Mouse (Mus musculus) hindlimb bud, embryonic 11.5 days (tissue): Measurements from ENCODE around the gene Akp3.

Experiments
- DNase-seq: peaks from one replicate; pipeline ENCODE4 v3.0.0-alpha.2; 2012; ENCODE audit warnings: low read depth, low spot score; ENCODE audit errors: extremely low spot score

The Akp3 gene

GRCm38 (mm10) chr1:87124673-87125072, at the start of gene Akp3:
TSS of gene Akp3 (plus strand) at chr1:87124973.
- no peak for DNase-seq

DNA sequence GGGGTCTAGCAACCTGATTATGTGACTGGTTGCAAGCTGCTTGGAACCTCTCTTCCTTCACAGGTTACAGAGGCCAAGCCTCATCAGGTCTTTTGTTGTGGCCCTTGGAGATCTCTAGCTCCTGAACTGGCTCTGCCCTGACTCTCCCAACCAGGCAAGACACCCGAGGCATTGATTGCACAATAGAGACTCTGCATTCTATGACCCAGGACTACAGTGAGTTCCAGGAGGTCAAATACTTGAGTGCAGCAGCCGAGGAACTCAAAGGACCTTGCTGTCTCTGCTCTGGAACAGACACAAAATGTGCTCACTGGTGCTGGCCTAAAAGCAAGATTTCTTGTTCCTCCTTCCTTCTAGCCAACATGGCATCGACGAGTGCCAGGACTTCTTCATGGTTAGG, 38.6 kb upstream of the Akp3 start:
- DNase-seq: no peak

DNA sequence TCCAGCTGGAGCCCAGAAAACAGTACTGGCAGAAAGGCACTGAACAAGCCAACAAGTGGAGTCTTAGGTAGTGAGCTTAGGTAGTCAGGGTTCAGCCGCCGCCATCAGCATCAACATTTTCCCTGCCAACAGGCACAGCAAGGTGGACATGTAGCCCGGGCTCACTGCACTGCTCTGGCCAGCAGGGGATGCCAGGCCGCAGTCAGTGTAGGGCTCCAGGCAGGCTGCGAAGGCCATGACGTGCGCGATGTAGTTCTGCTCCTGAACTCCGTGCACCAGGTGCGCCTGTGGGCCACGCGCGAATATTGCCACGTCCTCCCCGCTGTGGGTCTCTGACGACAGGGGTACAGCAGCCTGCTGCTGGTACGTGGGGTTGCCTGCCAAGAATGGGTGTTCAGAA, 37.8 kb upstream of the Akp3 start:
- no peak for DNase-seq

GRCm38 (mm10) chr1:87089251-87089650, 35.5 kb upstream of the Akp3 start:
- no peak for DNase-seq

GRCm38 (mm10) chr1:87089828-87090227, 34.9 kb upstream of the Akp3 start, which contains the start of gene Alppl2:
TSS of gene Alppl2 (minus strand) at chr1:87089928.
- DNase-seq: no peak

- DNase-seq: no peak
Observed at GRCm38 (mm10) chr1:87095642-87096041, 29.1 kb upstream of the Akp3 start.

- peak; percentile 20 for DNase-seq
Observed at GRCm38 (mm10) chr1:87098358-87098975, 26.3 kb upstream of the Akp3 start.

GRCm38 (mm10) chr1:87101411-87101810, 23.4 kb upstream of the Akp3 start, which contains the start of gene Alpi:
TSS of gene Alpi (minus strand) at chr1:87101606.
- no peak for DNase-seq

GRCm38 (mm10) chr1:87102114-87102513, 22.7 kb upstream of the Akp3 start:
- DNase-seq: no peak

DNA sequence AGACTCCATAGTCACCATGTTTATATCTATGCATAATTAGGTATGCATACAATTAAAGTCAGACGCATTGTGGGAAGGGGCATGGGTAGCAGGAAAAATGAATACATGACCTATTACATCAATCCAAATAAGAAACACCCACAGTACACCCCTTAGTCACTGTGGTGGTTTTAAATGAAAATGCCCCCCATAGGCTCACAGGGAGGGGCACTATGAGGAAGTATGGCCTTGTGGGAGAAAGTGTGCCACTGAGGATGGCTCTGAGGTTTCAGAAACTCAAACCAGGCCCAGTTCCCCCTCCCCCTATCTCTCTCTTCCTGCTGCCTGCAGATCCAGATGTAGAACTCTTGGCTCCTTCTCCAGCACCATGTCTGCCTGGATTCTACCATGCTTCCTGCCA, 20.8 kb upstream of the Akp3 start:
- DNase-seq: no peak

DNA sequence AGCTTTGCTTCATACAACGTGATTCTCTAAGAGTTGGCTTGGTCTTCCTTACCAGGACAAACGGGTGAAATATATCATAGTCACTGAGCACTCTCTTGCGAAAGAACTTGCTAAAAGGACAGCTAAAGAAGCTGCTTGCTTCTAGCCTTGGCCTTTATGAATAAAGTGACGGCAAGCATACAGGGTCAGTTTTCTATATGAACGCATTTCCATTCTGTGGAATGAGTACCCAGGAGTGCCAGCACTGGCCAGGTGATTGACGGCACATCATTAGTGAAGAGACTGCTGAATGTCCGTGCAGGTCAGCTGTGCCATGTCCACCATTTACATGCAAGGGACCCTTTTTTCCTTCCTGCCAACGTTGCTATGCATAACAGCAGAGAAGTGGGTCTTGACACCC, 18.2 kb upstream of the Akp3 start:
- no peak for DNase-seq

DNA sequence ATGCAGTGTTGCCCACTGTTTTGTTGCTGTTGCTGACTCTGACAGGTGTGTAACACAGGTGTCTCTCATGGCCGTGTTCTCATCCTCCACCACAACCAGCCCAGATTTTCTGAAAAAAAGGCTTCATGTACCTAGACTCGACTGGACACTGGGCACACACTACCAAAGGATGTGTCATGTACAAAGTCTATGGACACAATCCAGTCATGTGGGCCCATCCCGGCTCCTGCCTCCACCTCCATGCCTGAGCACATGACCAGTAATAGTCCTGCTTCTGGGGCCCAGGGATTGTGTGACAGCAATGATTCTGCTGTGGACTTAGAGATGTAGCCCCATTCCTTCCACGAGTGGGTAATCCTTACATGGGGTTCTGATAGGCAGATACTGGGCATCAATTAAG, 16.2 kb upstream of the Akp3 start:
- DNase-seq: no peak

- no peak for DNase-seq
Observed at GRCm38 (mm10) chr1:87111719-87112354, 12.9 kb upstream of the Akp3 start.

- DNase-seq: no peak
Observed at GRCm38 (mm10) chr1:87114784-87115183, 10.0 kb upstream of the Akp3 start.

GRCm38 (mm10) chr1:87127206-87128030, 2.6 kb downstream of the Akp3 start:
- no peak for DNase-seq

- DNase-seq: no peak
Observed at GRCm38 (mm10) chr1:87131803-87132202, 7.0 kb downstream of the Akp3 start.

DNA sequence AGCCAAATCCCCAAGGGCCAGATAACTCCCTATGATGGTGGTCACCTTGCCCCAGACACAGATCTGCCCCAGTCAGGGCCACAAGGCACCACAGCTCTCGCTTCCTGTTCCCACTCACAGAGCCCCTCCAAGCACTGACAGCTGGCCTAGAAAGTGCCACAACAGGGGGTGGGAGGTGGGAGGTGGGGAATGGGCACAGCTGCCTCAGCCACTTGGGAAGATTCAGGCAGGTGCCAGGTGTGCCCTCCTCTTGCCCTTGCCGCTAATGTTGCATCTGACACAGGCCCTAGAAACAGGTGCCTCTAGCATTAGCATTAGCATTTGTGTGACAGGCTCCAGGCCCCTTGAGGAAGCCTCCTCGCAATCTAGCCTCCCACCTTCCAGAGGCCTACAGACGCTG, 16.8 kb downstream of the Akp3 start:
- no peak for DNase-seq

DNA sequence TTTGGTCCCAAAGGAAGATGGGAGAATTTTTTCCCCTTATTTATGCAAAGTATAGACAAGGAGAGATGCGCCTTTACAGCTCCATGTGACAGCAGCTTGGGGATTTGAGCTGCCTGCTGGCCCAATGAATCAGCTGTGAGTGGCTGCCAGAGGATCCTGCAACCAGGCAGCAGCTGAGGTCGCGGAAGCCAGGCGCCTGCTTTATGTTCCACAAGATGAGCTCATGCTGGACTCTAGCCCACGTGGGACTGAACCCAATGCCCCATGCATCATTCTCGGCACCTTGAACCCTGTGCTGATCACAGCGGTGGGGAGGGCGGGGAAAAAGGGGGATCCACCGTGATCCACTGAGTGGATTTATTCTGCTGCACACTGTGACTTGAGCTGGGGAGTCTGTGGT, 17.7 kb downstream of the Akp3 start:
- DNase-seq: no peak

- no peak for DNase-seq
Observed at GRCm38 (mm10) chr1:87143141-87143540, 18.4 kb downstream of the Akp3 start.

DNA sequence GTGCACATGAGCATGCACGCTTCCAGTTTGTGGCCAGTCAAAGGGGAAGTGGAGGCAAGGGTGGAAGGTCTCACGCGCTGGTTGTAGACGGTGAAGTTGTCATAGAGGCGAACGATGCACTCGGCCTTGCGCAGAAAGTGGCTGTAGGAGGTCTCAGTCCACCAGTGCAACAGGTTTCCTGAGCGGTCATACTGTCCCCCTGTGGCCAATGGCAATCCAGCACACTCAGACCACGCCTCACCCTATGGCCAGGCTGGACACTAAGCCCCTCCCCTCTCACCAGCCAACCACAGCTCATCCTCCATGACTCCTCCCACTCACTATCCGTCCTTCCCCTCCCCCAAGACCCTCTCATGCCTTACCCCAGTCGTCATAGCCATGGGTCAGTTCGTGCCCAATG, 24.6 kb downstream of the Akp3 start:
- no peak for DNase-seq

DNA sequence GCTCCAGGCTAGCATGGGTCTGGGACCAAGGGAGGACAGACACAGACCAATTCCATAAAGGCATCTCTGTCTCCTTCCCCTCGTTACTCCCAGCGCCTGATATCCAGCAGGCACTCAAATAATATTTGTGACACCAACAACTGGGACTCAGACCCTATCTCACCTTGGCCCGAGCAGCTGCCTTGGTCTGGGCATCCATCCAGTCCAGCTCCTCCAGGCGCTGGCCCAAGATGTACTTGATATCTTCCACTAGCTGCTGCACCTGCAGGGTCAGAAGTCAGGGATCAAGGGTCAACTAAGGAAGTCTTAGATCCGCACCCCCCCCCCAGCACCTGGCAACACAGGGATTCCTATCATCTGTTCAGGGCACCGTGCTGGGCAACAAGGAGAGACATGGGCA, 26.5 kb downstream of the Akp3 start:
- DNase-seq: no peak
